Mouse (Mus musculus) forebrain, embryonic 14.5 days (tissue): Measurements from ENCODE around the gene Mtr. TPM values are rescaled to one million over a fixed set of nuclear protein-coding genes. Genes with fewer than 3 reads are reported as not detected.

Experiments
- ATAC-seq: fragments of 200-750 bp; cut with Nextera tagmentation; 2 replicates; pipeline ENCODE4 v1.8.0; 2017; ENCODE audit warnings: mild to moderate bottlenecking, moderate library complexity
- DNase-seq: peaks from one replicate; pipeline ENCODE4 v3.0.0-alpha.2; 2015; ENCODE audit warnings: low spot score
- H3K27ac ChIP-seq: fragments of 300-500 bp; sonication (generic); 2 replicates; pipeline ENCODE4 v1.5.1; 2014; ENCODE audit warnings: low read depth, mild to moderate bottlenecking, control low read depth, low read length, moderate library complexity
- H3K27me3 ChIP-seq: fragments of 300-500 bp; sonication (generic); replicated peaks from 2 replicates; pipeline ENCODE4 v1.6.1; 2014; ENCODE audit warnings: low read length, control low read depth, mixed read lengths; ENCODE audit not compliant: control insufficient read depth, insufficient read depth
- H3K36me3 ChIP-seq: fragments of 300-500 bp; sonication (generic); 2 replicates; pipeline ENCODE4 v1.6.1; 2014; ENCODE audit warnings: low read length, control low read depth; ENCODE audit not compliant: control insufficient read depth, insufficient read depth
- H3K4me1 ChIP-seq: fragments of 300-500 bp; sonication (generic); 2 replicates; pipeline ENCODE4 v1.6.1; 2014; ENCODE audit warnings: antibody characterized with exemption, low read length, control low read depth; ENCODE audit not compliant: control insufficient read depth, insufficient read depth
- H3K4me2 ChIP-seq: fragments of 300-500 bp; sonication (generic); 2 replicates; pipeline ENCODE4 v1.6.1; 2014; ENCODE audit warnings: mild to moderate bottlenecking, control low read depth, low read length
- H3K4me3 ChIP-seq: fragments of 300-500 bp; sonication (generic); 2 replicates; pipeline ENCODE4 v1.5.1; 2014; ENCODE audit warnings: low read depth, low read length, control low read depth
- H3K9ac ChIP-seq: fragments of 300-500 bp; sonication (generic); 2 replicates; pipeline ENCODE4 v1.6.1; 2014; ENCODE audit warnings: mild to moderate bottlenecking, low read length, control low read depth, moderate library complexity
- H3K9me3 ChIP-seq: fragments of 300-500 bp; sonication (generic); replicated peaks from 2 replicates; pipeline ENCODE4 v1.6.1; 2016; ENCODE audit warnings: low read length, control low read depth, mixed read lengths; ENCODE audit not compliant: control insufficient read depth
- WGBS: fragments of 180-500 bp; shearing (Covaris S2); extraction: QIAGEN DNeasy Blood & Tissue Kit; methylation state at CpG from one replicate; pipeline ENCODE4 v1.1.7; 2014; 5-methylcytosine and 5-hydroxymethylcytosine counted together
- polyA plus RNA-seq: library from polyadenylated mRNA; unstranded; fragments of >200 nt; fragmentation: Nextera tagmentation; extraction: Ambion mirVana; gene quantifications from 2 replicates; pipeline ENCODE4 v1.2.1, GENCODE M21; 2014

Gene Mtr
- polyA plus RNA-seq, 1 experiment from 2014 or later = 7.4 TPM

DNA sequence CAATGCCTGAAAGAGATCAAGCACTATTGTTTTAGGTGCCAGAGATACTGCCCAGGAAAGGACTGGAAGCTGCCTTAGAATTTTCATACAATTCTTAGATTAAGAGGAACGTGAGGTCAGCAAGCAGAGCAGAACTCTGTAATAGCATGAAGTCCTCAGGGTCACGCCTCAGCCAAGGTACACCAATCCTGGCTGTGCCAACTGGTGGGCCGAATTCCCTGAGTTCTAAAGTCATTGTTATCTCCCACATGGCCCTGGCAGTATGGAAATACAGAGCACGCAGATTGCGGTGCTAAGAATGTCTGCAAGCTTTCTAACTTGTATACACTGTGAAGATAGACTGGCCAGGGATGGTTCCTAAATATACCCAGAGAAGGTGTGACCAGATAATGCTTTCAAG lies 43.0 kb downstream of the Mtr start:
- Histone ChIP-seq H3K4me3 (no peak overlapping the region), H3K9me3 (no peaks in the 10 kb centered on the region), H3K9ac (no peak overlapping the region), H3K36me3 (peaks cover 46% of the 10 kb centered on the region), H3K27me3 (no peaks in the 10 kb centered on the region), H3K27ac (no peak overlapping the region), H3K4me1 (no peaks in the 10 kb centered on the region), H3K4me2 (no peak overlapping the region)
- DNase-seq (no peak), ATAC-seq (no peak)
- 84% methylated on average over 5 of the region's 5 CpGs for WGBS

DNA sequence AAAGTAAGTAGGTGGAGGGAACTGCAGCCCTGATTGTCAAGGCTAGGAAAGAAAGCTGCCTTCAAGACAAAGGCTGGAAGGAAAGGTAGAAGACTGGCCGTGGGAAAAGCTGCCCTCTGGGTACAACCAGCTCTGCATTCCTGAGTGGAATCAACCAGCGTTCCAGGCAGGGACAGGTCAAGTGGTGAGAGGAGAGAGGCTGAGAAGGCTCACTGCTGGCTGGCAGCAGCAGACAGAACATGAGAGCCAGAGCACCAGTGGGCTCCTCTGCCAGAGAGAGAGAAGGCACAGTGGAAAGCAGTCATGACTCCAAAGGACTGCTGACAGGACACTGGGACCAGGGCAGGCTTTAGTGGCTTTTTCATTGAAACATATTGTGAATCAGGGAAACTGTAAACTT lies 46.9 kb downstream of the Mtr start:
- Histone ChIP-seq H3K4me3 (no peak overlapping the region), H3K9me3 (no peaks in the 10 kb centered on the region), H3K4me2 (no peak overlapping the region), H3K27ac (no peak overlapping the region), H3K4me1 (no peaks in the 10 kb centered on the region), H3K9ac (no peak overlapping the region), H3K36me3 (peaks cover 38% of the 10 kb centered on the region), H3K27me3 (no peaks in the 10 kb centered on the region)
- ATAC-seq = no peak
- 58% methylated on average over 2 of the region's 2 CpGs for WGBS
- DNase-seq = no peak

DNA sequence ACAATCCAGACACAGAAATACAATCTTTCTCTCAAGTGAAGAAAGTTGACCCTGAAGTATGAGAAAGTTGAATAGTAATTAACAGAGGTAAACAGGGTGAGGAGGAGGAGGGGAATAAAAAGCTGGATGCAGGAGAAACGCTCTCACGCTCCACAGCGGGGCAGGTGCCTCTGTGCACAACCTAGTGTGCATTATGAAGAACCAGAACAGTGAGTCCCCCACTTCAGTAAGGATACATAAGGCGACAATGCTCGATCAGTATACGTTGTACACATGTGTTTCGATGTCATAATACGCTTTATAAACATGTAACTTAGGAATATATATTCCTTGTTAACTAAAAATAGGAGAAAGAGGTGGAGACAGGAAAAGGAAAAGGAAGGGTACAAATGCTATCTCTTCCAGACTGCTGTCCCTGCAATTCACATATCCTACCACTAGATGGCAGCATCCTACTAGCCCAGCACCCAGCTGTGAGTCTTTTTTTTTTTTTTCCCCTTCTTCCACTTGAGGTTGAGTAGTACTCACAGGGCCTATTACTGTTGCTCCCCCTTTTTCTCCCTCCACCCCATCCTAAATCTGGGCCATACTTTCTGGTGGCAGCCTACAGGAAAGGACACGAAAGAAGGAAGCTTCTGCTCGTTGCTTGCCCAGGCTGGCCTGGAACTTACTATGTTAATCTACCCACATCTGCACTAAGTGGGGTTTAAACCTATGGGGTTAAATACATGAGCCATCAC lies 47.7 kb downstream of the Mtr start:
- Histone ChIP-seq H3K4me1 (no peaks in the 10 kb centered on the region), H3K9ac (no peak overlapping the region), H3K27ac (no peak overlapping the region), H3K27me3 (no peaks in the 10 kb centered on the region), H3K9me3 (no peaks in the 10 kb centered on the region), H3K4me2 (no peak overlapping the region), H3K36me3 (peaks cover 36% of the 10 kb centered on the region), H3K4me3 (no peak overlapping the region)
- 81% methylated on average over 10 of the region's 10 CpGs for WGBS
- peak; percentile 46 for ATAC-seq
- peak; percentile 77 for DNase-seq

DNA sequence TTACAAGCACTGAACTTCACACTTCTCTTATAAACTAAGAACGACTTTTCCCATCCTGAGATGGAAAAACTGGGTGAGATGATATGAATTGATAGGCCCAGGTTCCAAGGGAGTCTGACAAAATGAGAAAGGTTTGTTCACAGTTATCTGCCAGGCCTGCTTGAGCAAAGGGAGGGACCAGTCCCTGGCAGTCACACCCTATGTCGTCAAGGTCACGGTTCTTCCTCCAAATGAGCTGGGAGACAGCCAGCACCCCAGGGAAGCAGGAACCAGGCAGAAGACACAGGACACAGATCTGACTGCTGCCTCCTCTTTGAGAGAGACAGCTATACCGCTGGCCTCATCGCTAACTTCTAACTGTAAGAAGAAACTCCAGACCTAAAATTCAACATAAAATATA lies 57.5 kb downstream of the Mtr start:
- H3K9ac ChIP-seq = no peak overlapping the region
- no peaks in the 10 kb centered on the region for H3K9me3 ChIP-seq
- H3K4me3 ChIP-seq = no peak overlapping the region
- H3K36me3 ChIP-seq = peaks cover 39% of the 10 kb centered on the region
- 88% methylated on average over 5 of the region's 5 CpGs for WGBS
- H3K4me2 ChIP-seq = no peak overlapping the region
- ATAC-seq (no peak), DNase-seq (no peak)
- H3K27ac ChIP-seq = no peak overlapping the region
- H3K4me1 ChIP-seq = no peaks in the 10 kb centered on the region
- no peaks in the 10 kb centered on the region for H3K27me3 ChIP-seq

DNA sequence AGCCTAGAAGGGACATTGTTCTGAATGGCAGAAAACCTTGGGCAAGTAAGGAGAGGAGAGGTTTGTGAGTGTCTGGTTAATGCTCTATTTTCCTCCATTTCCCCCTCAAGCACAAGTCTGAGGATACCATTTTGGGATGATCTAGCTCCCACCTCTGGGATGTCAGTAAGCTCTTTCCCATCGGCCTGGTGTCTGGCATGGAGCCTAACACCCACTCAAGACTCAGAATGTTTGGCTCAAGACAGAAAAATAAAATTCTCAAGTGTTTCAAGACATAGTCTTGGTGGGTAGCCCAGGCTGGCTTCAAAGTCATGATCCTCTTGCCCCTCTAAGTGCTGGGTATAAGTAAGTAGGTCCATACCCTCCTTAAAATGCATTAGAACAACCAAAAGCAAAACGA lies 59.4 kb downstream of the Mtr start:
- no peak for ATAC-seq
- Histone ChIP-seq H3K4me3 (no peak overlapping the region), H3K27me3 (no peaks in the 10 kb centered on the region), H3K4me1 (no peaks in the 10 kb centered on the region), H3K36me3 (peaks cover 48% of the 10 kb centered on the region), H3K27ac (no peak overlapping the region), H3K9ac (no peak overlapping the region), H3K9me3 (no peaks in the 10 kb centered on the region), H3K4me2 (no peak overlapping the region)
- WGBS = 87% methylated on average over 2 of the region's 2 CpGs
- no peak for DNase-seq

DNA sequence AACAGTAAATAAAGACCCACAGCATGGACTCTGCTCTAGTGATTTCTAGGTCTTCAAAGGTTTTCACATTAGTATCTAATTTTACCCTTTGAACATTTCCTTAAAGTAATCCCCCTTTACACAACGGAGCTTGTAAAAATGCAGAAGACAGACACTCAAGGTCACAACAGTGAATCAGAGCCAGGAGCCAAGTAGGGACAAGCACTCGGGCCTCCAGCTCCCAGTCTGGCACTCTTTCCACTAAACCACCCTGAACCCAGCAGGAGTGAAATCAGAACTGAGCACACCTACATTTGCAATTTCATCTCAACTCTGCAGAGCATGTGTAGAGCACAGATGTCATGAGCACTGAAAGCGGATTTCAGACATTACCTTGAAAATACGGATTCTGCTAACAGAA lies 61.1 kb downstream of the Mtr start:
- Histone ChIP-seq H3K27ac (no peak overlapping the region), H3K4me2 (no peak overlapping the region), H3K9ac (no peak overlapping the region), H3K4me1 (no peaks in the 10 kb centered on the region), H3K36me3 (peaks cover 55% of the 10 kb centered on the region), H3K4me3 (no peak overlapping the region), H3K27me3 (no peaks in the 10 kb centered on the region), H3K9me3 (no peaks in the 10 kb centered on the region)
- ATAC-seq (no peak), DNase-seq (no peak)
- WGBS = 91% methylated on average over 4 of the region's 4 CpGs

DNA sequence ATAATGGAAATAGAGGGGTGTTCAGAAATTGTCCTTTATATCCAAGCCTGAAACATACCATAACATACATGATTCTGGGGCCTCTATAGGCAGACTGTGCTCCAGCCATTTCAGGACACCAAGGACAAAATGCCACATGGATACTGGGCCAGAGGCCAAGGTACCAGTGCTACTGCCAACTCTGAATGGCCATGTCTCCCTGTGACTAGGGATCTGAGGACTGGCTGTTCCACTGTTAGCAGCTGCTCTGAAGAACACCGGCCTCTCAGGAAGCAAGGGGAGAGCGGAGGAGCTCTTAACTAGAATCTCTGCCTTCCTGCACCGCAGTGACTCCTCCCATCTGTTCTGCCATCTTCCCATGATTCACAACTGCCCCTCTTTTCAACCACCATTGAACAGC lies 61.9 kb downstream of the Mtr start:
- ATAC-seq (no peak), DNase-seq (peak; percentile 40)
- WGBS = 87% methylated on average over 3 of the region's 3 CpGs
- peaks cover 55% of the 10 kb centered on the region for H3K36me3 ChIP-seq
- H3K27ac ChIP-seq = no peak overlapping the region
- H3K4me3 ChIP-seq = no peak overlapping the region
- H3K4me2 ChIP-seq = no peak overlapping the region
- no peaks in the 10 kb centered on the region for H3K27me3 ChIP-seq
- H3K4me1 ChIP-seq = no peaks in the 10 kb centered on the region
- no peaks in the 10 kb centered on the region for H3K9me3 ChIP-seq
- no peak overlapping the region for H3K9ac ChIP-seq

DNA sequence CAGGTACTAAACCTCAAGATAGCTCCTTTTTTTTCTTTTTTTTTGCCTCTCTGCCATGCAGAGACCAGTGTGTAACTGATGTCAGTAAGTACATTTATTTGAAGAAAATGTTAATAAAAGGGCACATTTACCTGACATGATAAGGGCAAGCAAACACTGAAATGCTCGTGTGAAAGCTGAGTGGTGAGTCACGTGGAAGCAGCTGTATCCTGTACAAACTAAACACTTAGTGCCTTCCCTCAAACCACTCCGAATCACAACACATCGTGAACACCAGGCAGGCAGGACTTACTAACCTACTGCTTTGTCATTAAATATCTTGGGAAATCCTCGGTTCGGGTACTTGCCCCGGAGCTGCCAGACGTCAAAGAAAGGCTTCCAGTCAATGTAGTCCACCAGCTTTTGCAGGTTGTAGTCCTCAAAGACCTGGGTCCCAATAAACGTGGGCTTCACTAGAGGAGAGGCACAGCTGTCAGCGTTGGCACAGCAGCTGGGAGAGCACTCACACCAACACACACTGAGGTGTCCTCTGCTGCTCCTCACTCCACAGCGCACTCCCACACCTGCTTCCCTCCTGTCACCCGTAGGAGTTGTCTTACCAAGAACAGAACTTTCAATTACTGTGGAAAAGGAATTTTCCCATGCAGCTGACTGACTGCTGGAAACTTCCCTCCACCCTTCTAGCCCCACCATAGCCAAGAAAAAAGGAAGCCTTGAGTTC lies 62.8 kb downstream of the Mtr start:
- H3K4me2 ChIP-seq = no peak overlapping the region
- peaks cover 50% of the 10 kb centered on the region for H3K36me3 ChIP-seq
- 90% methylated on average over 12 of the region's 12 CpGs for WGBS
- no peak for ATAC-seq
- DNase-seq = no peak
- H3K27ac ChIP-seq = no peak overlapping the region
- no peaks in the 10 kb centered on the region for H3K27me3 ChIP-seq
- H3K4me3 ChIP-seq = no peak overlapping the region
- H3K9ac ChIP-seq = no peak overlapping the region
- no peaks in the 10 kb centered on the region for H3K9me3 ChIP-seq
- H3K4me1 ChIP-seq = no peaks in the 10 kb centered on the region

DNA sequence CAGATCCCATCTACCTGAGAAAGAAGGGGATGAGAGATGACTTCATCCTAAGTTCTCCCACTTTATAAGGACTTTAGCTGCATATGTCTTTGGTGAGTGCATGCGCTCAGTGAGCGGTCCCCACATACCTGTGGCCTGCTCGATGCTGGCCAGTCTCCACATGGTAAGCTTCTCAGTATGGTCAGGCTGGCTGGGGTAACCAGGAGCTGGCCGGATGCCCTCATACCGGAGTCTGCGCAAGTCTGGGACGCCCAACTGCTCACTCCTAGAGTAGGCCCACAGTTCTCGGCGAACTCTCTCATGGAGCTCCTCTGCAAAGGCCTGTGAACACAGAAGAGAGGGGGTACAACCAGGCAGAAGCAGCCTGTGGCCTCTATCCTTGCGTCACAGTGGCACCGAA lies 68.7 kb downstream of the Mtr start:
- H3K9ac ChIP-seq = no peak overlapping the region
- ATAC-seq (no peak), DNase-seq (no peak)
- no peaks in the 10 kb centered on the region for H3K4me1 ChIP-seq
- no peaks in the 10 kb centered on the region for H3K9me3 ChIP-seq
- no peak overlapping the region for H3K27ac ChIP-seq
- 94% methylated on average over 11 of the region's 11 CpGs for WGBS
- H3K4me3 ChIP-seq = no peak overlapping the region
- H3K4me2 ChIP-seq = no peak overlapping the region
- H3K36me3 ChIP-seq = peaks cover 33% of the 10 kb centered on the region
- no peaks in the 10 kb centered on the region for H3K27me3 ChIP-seq
